Mouse (Mus musculus) heart, postnatal 10 days (tissue): Measurements from ENCODE around the gene Catsper4. TPM values are rescaled to one million over a fixed set of nuclear protein-coding genes. Genes with fewer than 3 reads are reported as not detected.
A peak's percentile ranks its signal among the peaks of the same experiment; 100 is the strongest.

Experiments used
- DNase-seq, 2 experiments: peaks; one replicate each; pipeline ENCODE4 v3.0.0; 2021
- intact Hi-C: fragments of 180-260 bp; cut with DNase I; formaldehyde crosslinking; loops from one replicate; pipeline ENCODE4 v1.15.1; 2025
- total RNA-seq, 2 experiments: library from RNA; stranded (reverse); gene quantifications; 2 replicates each; pipeline ENCODE4 v1.2.3; 2021

The Catsper4 gene
- total RNA-seq, 2 experiments from 2014 or later: not detected

- intact Hi-C loops: no loop called here
- DNase-seq: peak in 1 of 2 experiments; percentile 55
Measured at GRCm38 (mm10) chr4:134251241-134252130, 24.3 kb upstream of the Catsper4 start.

GRCm38 (mm10) chr4:134250930-134251240, 23.7 kb upstream of the Catsper4 start:
- intact Hi-C loops: no loop called here
- DNase-seq: no peak

- no peak for DNase-seq
- intact Hi-C loops: no loop called here
Measured at GRCm38 (mm10) chr4:134250116-134250929, 23.1 kb upstream of the Catsper4 start.

- intact Hi-C loops: loop anchor here (1.0 to 5.0 kb wide), 3 partner anchors 19 to 138 kb away; partner anchors contain the start of gene Pdik1l
- peak; percentile 85 to 89 for DNase-seq
Measured at GRCm38 (mm10) chr4:134249651-134250050, 22.5 kb upstream of the Catsper4 start.

- intact Hi-C loops: loop anchor here (5.0 kb wide), 1 partner anchor 141 kb away; no protein-coding TSS in a partner anchor
- DNase-seq: no peak
Measured at GRCm38 (mm10) chr4:134246719-134247258, 19.6 kb upstream of the Catsper4 start, which contains the start of gene Gm30191. Gm30191 (plus strand) TSS chr4:134246935.

- intact Hi-C loops: loop anchor here (5.0 kb wide), 1 partner anchor 141 kb away; no protein-coding TSS in a partner anchor
- no peak for DNase-seq
Measured at GRCm38 (mm10) chr4:134246256-134246655, 19.1 kb upstream of the Catsper4 start.

GRCm38 (mm10) chr4:134245148-134245843, 18.1 kb upstream of the Catsper4 start, which contains the start of gene Zfp593:
Zfp593 (minus strand) TSS chr4:134245592.
- DNase-seq: peak; percentile 95 to 98
- intact Hi-C loops: loop anchor here (5.0 kb wide), 1 partner anchor 142 kb away; no protein-coding TSS in a partner anchor

GRCm38 (mm10) chr4:134243516-134244250, 16.5 kb upstream of the Catsper4 start, which contains the start of gene E130218I03Rik:
E130218I03Rik (plus strand) TSS chr4:134243662.
- DNase-seq: no peak
- intact Hi-C loops: no loop called here

GRCm38 (mm10) chr4:134238686-134239085, 11.5 kb upstream of the Catsper4 start:
- DNase-seq: no peak
- intact Hi-C loops: loop anchor here (2.0 kb wide), 1 partner anchor 52 kb away; the partner anchor contains the start of gene Cep85

- intact Hi-C loops: loop anchor here (2.0 kb wide), 1 partner anchor 51 kb away; the partner anchor contains the start of gene Cep85
- DNase-seq: peak; percentile 84
Measured at GRCm38 (mm10) chr4:134238279-134238651, 11.1 kb upstream of the Catsper4 start, which contains the start of gene Cnksr1. Cnksr1 (minus strand) TSS chr4:134238399.

- intact Hi-C loops: loop anchor here (2.0 kb wide), 1 partner anchor 51 kb away; the partner anchor contains the start of gene Cep85
- no peak for DNase-seq
Measured at GRCm38 (mm10) chr4:134237582-134238278, 10.5 kb upstream of the Catsper4 start.

GRCm38 (mm10) chr4:134234876-134235275, 7.7 kb upstream of the Catsper4 start:
- intact Hi-C loops: no loop called here
- peak in 1 of 2 experiments; percentile 64 for DNase-seq

GRCm38 (mm10) chr4:134230431-134230830, 3.2 kb upstream of the Catsper4 start:
- intact Hi-C loops: no loop called here
- DNase-seq: no peak

GRCm38 (mm10) chr4:134222793-134223600, 4.2 kb downstream of the Catsper4 start:
- intact Hi-C loops: no loop called here

GRCm38 (mm10) chr4:134206488-134207053, 20.6 kb downstream of the Catsper4 start:
- intact Hi-C loops: no loop called here
- DNase-seq: no peak

More at GRCm38 (mm10) chr4:134222793-134223600, 4.2 kb downstream of the Catsper4 start:
- DNase-seq: no peak

GRCm38 (mm10) chr4:134203340-134203896, 23.8 kb downstream of the Catsper4 start:
- intact Hi-C loops: no loop called here
- no peak for DNase-seq

GRCm38 (mm10) chr4:134202904-134203303, 24.3 kb downstream of the Catsper4 start, which contains the start of gene Gm7534:
Gm7534 (minus strand) TSS chr4:134203004.
- intact Hi-C loops: no loop called here
- DNase-seq: no peak
